Mouse (Mus musculus): ENCODE measurements at regions not wholly inside any gene's neighbourhood (a gene's known extent, or its start where the extent isn't known, plus 50 kb on each side); places are given as distances from the start of the nearest gene placed in this dataset.

DNA sequence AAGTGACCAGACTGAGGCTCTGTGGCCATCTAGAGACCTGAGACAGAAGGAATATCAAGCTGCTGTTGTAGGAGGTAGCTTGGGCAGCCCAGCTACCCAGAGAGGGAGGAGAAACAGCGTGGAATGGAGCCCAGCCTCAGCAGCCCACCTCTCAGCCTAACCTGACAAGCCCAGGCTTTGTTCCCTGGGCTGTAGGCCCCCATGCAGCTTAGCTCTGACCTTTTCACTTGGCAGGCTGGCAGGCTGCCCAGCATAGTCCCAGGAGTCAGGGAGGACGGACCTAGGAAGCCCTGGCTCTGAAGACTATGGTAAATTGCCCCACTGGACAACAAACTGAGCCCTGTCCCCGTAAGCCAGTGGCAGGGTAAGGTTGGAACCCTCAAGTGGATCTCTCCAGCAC lies 141.8 kb upstream of the Csf3r start:
- DNase-seq (ENCODE audit: low read depth): no peak

DNA sequence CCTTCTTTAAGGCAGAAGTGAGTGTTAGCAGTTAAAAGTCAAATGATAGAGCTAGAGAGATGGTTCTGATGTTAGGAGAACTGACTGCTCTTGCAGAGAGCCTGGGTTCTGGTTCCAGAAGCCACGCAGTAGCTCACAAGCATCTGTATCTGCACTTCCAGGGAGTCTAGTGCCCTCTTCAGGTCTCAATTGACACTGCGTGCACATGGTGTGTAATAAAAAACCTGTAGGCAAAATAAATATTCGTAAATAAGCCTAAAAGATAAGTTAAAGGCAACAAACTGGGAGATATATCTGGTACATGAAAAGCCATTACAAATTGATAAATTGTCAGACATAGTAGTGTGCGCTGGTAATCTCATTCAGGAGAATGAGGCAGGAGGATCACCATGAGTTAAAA lies 133.8 kb upstream of the Csf3r start:
- DNase-seq (ENCODE audit: low read depth): no peak

DNA sequence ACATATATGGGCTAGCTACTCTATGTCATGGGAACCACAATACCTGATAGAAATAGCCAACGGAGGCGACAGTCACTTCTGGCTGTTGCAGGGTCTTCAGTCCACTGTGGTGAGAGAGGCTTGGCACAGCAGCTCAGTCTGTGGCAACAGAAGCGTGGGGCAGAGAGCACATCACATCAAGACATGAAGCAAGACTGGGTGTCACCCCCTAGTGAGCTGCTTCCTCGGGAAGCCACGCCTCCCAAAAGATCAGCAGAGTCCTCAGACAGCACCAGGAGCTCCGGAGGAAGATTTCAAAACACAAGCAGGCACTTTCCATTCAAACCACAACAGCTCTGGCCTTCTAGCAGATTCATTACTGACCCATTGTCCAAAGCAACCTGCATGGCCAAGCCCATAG lies 131.2 kb upstream of the Csf3r start:
- DNase-seq (ENCODE audit: low read depth): no peak

DNA sequence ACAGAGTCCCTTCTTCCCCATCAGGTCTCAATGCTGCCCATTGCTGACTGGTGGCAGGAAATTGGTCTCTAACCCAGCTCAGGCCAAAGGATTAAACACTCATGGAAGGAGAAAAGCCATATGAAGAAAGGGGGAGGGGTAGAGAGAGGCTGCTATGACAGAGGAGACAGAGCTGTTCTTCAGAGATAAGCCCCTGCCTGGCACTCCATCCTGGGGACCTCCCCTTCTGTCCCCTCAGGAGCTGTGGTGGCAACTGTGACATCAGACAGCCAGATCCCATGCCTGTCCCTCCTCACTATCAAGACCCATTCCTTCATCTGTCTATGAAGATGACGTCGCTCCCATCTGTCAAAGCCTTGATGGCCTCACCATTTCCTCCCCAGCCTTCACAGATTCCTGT lies 126.6 kb upstream of the Csf3r start:
- DNase-seq (ENCODE audit: low read depth): no peak

DNA sequence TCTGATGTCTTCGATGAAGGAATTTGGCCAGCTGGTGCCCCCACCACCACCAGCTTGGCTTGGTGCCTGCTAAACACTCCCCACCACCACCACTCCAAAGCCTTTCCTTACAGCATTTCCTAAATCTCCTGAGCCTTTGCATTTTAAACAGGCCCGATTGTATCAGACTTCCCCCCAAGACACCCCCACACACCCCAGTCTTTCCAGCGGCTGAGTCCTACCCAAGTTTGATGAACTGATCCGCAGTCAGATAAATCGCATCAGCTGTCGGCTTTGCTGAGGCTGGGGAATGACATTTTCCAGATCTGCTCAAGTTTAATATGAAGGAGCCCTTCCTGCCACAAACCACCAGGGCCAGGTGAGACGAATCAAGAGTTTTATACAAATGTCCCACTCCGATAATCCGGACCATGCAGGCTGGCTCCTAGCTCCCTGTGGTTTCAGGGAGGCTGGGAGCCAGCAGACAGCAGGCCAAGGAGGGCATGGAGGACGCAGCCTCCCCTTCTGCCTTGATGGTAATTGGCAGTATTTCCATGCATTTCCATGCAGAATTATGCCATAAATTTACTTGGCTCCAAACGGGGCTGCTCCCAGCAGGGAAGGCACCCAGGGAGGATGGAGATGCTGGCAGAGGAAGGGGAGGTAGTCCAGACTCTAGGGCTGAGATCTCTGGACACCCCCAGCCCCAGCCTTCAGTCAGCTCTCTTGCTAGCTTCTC lies 125.6 kb upstream of the Csf3r start:
- DNase-seq (ENCODE audit: low read depth): no peak

DNA sequence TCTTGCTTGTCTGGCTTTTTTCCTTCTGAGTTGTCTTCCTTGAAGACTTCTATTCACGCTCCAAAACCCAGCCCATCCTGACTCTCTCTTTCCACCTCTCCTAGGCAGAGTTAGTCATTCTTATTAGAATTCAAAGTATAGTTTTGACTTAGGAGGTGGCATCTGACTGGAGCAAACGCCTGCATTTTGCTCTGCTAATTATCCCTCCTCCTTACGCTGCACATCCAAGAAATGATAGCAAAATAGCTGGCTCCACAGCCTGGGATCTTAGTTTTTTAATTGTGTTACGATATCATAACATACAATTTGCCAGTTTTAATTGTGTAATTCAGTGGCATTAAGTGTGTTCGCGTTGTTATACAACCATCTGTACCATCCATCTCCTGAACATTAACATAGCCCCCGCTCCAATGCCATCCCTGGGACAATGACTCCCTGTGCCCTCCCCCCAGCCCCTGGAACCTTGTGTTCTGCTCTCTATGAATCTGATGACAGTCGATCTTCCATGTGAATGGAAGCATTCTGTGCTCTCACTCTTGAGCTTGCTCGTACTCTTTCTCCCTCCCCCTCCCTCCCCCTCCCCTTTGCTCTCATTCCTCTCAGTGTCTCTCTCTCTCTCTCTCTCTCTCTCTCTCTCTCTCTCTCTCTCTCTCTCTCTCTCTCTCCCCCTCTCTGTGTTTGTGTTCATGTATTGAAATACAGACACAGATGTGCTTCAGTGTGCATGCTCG lies 122.6 kb upstream of the Csf3r start:
- no peak for DNase-seq (ENCODE audit: low read depth)

DNA sequence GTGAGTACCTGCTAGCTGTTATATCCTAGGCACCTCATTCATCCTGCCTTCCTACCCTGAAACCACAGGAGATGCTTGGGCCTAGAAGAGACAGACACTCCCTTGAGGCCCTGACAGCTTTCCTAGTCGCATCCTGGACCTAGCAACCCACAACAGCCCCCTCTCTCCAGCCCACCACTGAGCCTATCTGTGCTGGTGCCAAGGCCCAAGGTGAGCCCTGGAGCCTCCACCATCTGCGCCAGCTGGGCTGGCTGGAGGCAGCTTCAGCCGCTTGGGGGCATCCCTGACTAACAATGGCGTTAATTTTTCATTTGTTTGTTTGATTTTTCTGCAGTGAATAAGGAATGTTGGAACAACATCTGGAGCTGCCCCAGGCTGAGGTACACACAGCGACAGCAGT lies 118.1 kb upstream of the Csf3r start:
- no peak for DNase-seq (ENCODE audit: low read depth)

DNA sequence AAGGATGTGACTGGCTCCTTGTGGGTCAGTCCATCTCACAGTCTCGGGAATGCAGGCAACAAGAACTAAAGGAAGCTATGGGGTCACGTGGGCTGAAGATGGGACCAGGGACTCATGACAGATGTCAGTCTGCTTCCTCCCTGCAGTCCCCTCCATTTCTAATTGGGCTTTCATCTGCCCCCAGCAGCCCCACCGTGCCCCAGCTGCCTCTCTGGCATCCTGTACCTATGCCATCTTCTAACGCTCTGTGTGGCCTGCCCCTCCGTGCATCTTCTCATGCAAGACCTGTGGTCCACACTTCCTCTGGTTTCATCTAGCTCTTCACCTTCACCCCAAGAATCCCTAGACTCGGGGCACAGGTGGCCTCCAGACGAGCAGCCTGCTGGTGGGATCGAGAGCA lies 115.4 kb upstream of the Csf3r start:
- no peak for DNase-seq (ENCODE audit: low read depth)

DNA sequence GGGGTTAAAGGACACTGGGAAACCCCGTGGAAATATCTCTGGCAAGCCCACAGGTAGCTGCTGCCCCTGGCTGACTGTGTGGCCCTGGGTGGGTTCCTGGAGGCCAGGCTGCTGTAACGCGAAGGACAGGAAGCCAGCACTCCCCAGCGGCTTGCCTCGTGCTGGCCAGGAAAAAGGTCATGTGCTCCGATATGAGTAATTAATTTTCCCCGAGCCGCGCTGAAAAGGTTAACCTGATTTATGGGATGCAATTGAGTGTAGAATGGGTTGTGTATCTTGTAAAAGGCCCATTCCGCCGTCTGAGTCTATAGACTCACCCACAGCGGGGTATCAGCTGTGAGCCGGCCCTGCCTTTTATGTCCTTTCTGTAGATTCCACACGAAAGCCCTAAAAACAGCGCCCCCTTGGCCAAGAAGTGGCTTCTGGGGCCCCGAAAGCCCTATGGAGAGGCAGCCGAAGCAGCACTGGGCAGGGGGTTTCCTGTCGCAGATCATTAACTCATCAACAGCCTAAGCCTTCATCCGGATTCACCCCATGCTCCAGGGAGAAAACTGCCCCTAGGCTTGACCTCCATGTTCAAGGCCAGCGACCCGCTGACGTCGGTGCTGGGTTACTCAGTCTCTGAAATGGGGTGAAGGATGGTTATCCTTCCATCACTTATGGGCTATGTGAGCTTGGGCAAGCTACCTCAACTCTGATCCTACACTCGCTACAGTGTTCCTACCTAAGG lies 112.6 kb upstream of the Csf3r start:
- no peak for DNase-seq (ENCODE audit: low read depth)

DNA sequence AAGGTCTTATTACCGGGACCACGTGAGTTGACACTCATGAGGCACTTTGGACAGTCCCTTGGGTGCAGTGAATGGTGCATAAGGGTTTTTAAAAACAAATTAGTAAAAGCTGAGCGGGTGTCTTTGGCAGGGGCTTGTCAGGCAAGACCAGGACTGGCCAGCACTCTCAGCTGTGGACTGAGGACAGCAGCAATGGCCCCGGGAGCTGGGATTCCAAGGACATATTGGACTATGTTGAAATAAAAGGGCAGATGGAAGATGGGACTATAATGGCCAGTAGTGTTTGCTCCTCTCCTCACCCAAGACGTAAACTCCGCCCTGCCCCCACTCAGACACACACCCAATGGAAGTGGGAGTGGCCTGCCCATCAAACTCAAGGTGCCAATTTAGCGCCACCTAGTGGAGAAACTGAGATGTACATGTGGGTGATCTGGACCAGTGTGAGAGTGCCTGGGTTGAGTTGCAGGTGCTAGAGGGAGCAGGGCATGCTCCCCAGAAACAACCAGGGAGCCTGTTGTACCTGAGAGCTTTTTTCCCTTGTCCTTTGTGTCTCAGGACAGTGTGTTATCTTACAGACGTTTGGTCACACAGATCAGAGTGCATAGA lies 111.8 kb upstream of the Csf3r start:
- peak; percentile 21 for DNase-seq (ENCODE audit: low read depth)

DNA sequence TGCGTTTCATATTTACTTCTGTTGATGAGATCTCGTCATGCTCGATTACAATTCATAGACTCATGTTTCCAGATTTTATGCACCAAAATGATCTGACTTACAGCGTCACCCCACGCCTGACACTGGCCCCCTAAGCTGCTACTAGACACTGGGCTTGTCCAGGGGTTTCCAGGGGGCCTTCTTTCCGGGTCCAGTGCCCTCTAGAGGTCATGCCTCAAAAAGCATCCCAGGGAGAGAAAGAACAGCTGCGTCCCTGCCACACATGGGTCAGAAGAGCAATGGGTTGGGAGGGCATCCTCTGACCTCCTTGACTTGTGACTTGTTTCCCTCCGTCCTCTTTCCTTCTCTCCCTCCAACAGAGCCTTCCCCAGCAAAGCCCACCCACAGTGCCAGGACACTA lies 109.2 kb upstream of the Csf3r start:
- DNase-seq (ENCODE audit: low read depth): no peak

DNA sequence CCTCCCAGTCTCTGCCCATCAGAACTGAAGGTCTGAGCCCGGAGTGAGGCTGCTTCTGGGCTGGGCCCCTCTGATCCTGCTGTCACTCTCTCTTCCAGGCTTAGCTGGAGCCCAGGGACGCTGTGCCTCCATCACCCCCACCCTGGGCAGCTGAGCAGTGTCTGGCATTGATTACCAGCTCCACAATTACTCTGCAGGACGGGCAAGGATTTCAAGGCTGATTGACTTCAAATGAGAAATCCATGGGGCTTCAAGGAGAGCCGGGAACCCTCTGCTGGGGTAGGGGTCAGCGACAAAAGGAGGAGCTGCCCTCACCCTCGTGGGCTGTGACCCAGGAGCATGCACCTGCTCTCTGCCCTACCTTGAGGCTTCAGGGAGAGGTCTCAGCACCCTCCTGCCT lies 107.1 kb upstream of the Csf3r start:
- no peak for DNase-seq (ENCODE audit: low read depth)

DNA sequence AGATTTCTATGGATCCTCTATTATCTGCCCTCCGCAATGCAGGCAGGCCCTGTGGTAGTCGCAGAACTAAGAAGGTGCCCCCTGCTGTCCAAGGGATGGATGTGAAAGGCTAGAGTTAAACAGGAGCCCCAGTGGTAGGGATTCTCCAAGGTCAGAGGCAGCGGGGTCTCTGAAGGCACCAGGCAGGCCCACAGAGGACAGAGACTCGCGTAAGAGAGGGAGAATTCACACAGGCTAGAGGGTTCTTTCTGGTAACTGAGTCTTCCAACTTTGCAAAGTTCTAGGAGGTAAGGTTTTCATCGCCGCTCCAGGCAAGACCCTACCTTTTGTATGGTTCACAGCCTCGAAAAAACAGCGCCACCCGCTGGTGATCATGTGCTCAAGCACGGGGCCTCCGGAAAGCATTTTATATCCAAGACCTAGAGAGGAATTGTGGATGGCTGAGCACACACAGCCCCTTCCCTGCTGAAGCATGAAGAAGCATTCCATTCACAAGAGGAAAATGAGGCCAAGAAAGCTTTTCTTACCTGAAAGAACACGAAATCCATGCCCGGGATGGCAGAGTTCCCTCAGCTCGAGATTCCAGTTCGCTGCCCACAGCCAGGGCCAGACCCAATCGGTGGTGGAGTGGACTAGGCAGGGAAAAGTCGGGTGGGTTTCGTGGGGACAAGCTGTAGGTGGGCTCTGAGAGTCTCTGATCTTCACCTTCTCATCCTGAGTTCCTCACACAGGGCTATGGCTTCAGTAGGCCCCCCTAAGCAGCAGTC lies 102.6 kb upstream of the Csf3r start:
- no peak for DNase-seq (ENCODE audit: low read depth)

DNA sequence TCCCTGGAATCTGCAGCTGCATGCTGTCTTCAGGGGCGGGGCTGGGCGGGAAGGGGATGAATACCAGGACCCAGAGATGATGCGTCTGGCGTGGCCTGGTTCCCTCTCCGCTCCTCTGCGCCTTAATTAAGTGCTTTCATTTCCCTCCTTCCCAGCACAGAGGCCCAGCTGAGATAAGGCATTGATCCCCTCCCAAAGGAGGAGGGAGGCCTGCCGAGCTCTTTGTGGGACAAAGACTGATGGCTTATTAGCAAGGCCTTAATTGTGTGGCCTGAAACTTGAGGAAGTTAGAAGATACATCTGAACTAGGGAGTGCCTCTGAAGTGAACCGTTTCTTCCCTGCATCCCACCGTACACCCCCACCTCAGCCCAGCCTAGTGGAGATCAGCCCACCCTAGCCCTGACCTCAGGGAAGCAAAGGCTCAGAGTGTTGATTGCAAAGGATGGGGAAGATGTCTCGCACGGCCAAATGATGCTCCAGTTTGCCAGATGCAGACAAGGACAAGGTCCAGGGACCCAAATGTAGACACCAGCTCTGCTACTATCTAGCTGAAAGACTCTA lies 102.0 kb upstream of the Csf3r start:
- DNase-seq (ENCODE audit: low read depth): no peak

DNA sequence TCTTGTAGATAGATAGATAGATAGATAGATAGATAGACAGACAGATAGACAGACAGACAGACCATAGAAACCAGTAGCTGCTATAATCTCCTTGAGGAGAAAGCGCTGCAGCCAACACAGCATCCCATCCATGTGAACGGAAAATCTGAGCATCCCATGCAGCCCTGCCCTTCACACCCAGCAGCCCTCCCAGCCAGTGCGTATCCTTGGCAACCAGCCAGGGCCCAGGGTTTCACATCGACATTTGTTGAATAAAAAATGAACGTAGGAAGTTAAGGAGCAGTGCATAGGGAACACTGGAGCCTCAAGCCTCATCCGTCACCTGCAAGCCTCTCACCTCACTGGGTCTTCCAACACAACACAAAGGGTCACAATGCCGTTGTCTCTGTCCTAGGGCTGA lies 101.1 kb upstream of the Csf3r start:
- no peak for DNase-seq (ENCODE audit: low read depth)

DNA sequence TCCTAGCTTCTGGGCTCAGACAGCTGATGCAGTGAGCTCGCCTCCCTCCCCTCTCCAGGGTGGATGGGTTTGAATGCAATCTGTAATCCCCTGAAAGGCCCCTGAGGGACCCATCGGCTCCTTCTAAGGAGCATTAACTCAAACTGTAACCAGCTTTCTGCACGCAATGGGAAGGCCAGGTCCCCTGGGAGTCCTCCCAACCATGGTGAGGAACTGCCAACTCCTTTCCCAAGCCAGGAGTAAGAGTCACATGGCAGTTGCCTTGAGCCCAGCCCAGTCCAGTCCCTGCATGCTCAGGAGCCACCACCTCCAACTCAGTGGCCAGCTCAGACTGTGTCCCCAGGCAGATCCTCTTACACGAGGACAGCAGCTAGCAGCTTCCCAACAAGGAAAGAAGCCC lies 96.2 kb upstream of the Csf3r start:
- no peak for DNase-seq (ENCODE audit: low read depth)

DNA sequence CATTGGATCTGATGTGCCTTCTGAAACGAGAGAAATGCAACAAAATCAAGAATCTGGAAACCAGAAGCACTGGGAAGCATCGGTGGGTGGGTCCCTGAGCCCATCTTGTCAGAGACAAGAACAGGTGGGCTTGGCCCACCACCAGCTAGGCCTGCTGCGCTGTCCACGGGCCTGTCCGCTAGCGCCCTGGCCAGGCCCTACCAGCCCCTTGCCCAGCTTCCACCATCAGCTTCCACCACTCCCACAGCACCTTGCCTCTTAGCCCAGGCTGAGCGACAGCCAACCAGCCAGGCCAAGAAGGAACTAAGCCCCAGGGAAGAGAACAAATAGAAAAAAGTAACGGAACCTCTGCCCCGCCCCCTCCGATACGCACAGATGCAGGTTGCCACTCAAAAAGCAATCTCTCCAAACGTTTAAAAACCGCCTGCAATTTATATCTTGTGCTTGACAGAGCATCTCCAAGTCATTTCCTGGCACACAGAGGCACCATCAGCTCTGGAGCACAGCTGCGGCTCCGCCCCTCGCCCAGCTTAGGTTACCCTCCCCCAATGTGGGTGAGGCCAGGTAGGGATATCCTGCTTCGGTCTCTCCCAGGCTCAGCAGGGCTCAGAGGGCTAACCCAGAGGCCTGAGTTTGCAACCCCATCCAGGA lies 95.1 kb upstream of the Csf3r start:
- no peak for DNase-seq (ENCODE audit: low read depth)

DNA sequence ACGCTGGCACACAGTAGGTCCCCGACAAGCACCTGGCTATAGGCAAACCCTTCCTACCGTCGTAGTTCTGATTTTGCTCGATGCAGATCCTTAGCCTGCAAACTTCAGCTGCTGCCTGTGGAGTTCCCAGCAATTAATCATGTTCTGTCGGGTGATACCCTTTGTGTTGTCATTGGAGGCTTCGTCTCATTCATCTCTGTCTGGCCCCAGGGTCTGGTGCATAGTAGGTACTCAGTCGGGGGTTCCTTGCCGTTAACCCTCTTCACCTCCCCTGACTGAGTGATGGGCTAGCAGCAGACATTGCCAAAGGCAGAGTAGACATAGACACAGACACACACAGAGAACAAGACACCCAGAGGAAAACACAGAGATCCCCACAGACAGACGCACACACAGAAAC lies 93.6 kb upstream of the Csf3r start:
- DNase-seq (ENCODE audit: low read depth): no peak

DNA sequence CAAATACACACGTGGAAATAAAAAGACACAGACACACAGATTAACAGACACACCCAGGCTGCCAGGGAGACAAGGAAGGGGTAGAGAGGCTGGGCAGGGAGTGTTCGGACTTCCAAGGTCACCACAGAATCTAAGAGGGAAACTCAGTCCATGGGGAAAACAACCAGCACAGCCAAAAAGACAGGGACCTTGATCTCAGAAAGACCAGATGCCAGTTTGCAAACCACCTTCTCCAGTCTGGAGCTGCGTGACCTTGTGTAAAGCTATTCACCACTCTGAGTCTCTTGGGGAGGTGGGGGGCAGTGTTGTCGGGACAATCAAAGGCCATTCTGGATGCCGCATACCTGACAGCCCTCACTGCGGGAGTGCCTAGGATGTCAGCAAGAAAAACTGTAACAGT lies 93.0 kb upstream of the Csf3r start:
- no peak for DNase-seq (ENCODE audit: low read depth)

DNA sequence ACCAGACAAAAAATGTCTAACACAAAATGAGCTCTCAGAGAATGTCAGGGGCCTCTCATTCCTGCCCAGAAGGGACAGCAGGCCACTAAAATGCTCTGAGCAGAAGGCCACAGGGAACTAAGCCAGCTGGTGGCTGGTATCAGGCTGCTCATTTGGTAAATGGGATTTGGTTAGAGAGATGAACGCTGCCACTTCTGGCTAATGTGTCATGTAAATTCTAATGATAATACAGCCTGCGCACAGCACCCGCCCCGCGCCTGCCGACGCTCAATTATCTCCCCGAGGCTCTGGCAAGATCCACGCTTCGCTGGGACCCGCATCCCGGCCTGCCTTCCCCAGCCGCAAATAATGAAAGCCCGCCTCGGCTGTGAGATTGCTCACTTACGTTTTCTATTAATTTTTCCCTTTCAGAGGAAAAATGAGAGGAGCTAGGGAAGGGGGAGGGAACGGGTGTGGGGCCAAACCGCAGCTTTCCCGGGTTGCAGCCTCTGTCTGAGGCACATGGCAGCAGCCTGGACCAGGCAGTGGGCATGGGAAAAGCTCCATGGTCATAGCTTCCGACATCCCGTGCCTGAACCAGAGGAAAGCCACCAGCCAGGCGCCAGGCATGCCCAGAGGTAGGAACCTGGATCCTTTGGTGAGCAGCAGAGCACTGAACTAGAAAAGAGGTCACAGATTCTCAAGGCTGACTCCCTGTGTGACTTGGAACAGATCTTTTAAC lies 92.2 kb upstream of the Csf3r start:
- DNase-seq (ENCODE audit: low read depth): no peak

DNA sequence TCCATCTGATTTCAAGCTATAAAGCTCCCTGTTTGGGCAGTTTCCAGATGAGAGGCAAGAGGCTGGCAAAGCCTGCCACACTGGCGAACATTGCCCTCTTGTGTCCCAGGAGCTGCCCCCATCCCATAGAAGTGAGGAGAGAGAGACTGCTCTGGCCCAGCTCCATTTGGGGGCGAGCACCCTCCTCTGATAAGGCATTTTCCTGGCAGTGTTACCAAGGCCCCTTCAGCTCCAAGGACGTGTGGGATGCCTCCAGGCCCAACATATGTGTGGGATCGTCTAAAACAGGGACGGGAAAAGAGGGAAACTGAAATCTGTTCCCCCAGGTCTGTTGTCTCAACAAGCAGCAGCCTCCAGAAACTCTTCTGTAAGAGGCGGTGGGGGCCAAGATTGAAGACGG lies 88.0 kb upstream of the Csf3r start:
- DNase-seq (ENCODE audit: low read depth): no peak
